Mouse (Mus musculus) hindbrain, embryonic 16.5 days (tissue): Measurements from ENCODE around the gene Kcnd3. TPM values are rescaled to one million over a fixed set of nuclear protein-coding genes. Genes with fewer than 3 reads are reported as not detected.

Experiments
- ATAC-seq: fragments of 200-750 bp; cut with Nextera tagmentation; 2 replicates; pipeline ENCODE4 v1.8.0; 2017; ENCODE audit warnings: moderate TSS enrichment, moderate library complexity
- H3K27ac ChIP-seq: fragments of 300-500 bp; sonication (generic); 2 replicates; pipeline ENCODE4 v1.5.1; 2014; ENCODE audit warnings: low read depth, mild to moderate bottlenecking, control low read depth, low read length, moderate library complexity
- H3K27me3 ChIP-seq: fragments of 300-500 bp; sonication (generic); replicated peaks from 2 replicates; pipeline ENCODE4 v1.6.1; 2014; ENCODE audit warnings: low read length; ENCODE audit not compliant: control insufficient read depth, insufficient read depth
- H3K36me3 ChIP-seq: fragments of 300-500 bp; sonication (generic); 2 replicates; pipeline ENCODE4 v1.6.1; 2014; ENCODE audit warnings: mild to moderate bottlenecking, low read length, moderate library complexity, mixed read lengths; ENCODE audit not compliant: control insufficient read depth, insufficient read depth
- H3K4me1 ChIP-seq: fragments of 300-500 bp; sonication (generic); 2 replicates; pipeline ENCODE4 v1.6.1; 2014; ENCODE audit warnings: low read depth, low read length; ENCODE audit not compliant: control insufficient read depth, insufficient read depth
- H3K4me2 ChIP-seq: fragments of 300-500 bp; sonication (generic); 2 replicates; pipeline ENCODE4 v1.6.1; 2014; ENCODE audit warnings: mild to moderate bottlenecking, low read length, control low read depth, moderate library complexity
- H3K4me3 ChIP-seq: fragments of 300-500 bp; sonication (generic); 2 replicates; pipeline ENCODE4 v1.5.1; 2014; ENCODE audit warnings: mild to moderate bottlenecking, low read length, control low read depth, moderate library complexity
- H3K9ac ChIP-seq: fragments of 300-500 bp; sonication (generic); 2 replicates; pipeline ENCODE4 v1.6.1; 2014; ENCODE audit warnings: low read depth, mild to moderate bottlenecking, control low read depth, low read length, moderate library complexity
- H3K9me3 ChIP-seq: fragments of 300-500 bp; sonication (generic); 2 replicates; pipeline ENCODE4 v1.6.1; 2014; ENCODE audit warnings: mild to moderate bottlenecking, low read length, moderate library complexity; ENCODE audit not compliant: control insufficient read depth
- WGBS: fragments of 180-500 bp; shearing (Covaris S2); extraction: QIAGEN DNeasy Blood & Tissue Kit; methylation state at CpG from one replicate; pipeline ENCODE4 v1.1.7; 2014; 5-methylcytosine and 5-hydroxymethylcytosine counted together
- polyA plus RNA-seq: library from polyadenylated mRNA; unstranded; fragments of >200 nt; fragmentation: Nextera tagmentation; extraction: Ambion mirVana; gene quantifications from 2 replicates; pipeline ENCODE4 v1.2.1, GENCODE M21; 2015

The Kcnd3 gene
- polyA plus RNA-seq, 1 experiment from 2014 or later: 9.1 TPM

DNA sequence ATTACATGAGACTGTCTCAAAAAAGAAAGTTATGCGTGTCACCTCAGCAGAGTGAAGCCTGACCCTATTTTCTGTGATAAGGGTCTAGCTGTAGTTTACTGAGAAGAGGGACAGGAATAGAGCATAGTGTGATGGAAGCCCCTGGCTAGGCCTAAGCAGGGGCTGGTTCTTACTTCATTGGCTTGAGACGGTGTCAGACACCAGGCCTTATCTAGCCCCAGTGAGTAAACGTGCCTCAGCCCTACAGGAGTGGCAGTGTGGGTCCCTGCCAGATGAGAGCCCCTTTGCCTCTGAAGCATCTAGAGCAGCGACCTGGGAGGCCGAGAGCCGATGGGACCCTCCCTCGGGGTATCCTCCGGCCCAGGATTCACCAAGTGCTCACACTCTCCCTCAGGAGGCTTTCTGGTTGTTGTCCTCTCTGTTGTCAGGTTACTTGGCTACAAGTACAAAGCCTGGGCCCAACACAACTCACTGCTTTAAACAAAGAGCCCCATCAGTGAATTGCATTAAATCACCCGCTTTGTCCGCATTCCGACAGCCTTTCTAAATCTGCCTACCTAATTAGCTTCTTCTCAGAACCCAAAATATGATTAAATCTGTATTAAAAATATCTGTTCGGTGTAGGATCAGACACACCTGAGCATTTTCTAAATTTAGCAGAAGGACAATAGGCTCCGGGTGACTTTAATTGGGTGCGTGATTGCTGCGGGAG, 53.2 kb downstream of the Kcnd3 start:
- peak overlapping the region; percentile 32 for H3K27ac ChIP-seq
- H3K4me2 ChIP-seq: no peak overlapping the region
- H3K4me1 ChIP-seq: peaks cover 11% of the 10 kb centered on the region
- H3K9me3 ChIP-seq: no peaks in the 10 kb centered on the region
- WGBS: 41% methylated on average over 15 of the region's 15 CpGs
- H3K9ac ChIP-seq: peak overlapping the region; percentile 17
- no peaks in the 10 kb centered on the region for H3K27me3 ChIP-seq
- no peaks in the 10 kb centered on the region for H3K36me3 ChIP-seq
- peak; percentile 37; the same call in 1 of the 2 replicates for ATAC-seq
- no peak overlapping the region for H3K4me3 ChIP-seq

DNA sequence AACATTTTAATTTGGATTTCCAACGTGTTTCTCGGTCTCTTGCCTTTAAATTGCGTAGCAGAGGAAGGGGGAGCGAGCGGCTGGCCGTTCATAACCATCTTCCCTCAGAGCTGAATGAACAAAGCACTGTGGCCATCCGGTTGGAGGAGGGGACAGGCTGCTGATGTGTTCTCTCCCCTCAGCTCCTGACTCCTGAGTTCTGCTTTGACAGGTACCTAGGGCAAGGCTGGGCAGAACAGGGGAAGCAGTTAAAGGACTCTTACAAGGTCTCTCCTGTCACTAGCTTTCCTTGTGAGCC, 53.7 kb downstream of the Kcnd3 start:
- no peak overlapping the region for H3K4me2 ChIP-seq
- peak overlapping the region; percentile 18; the same call in 1 of the 2 replicates for H3K9ac ChIP-seq
- no peak overlapping the region for H3K4me3 ChIP-seq
- H3K36me3 ChIP-seq: no peaks in the 10 kb centered on the region
- H3K9me3 ChIP-seq: no peaks in the 10 kb centered on the region
- WGBS: 16% methylated on average over 7 of the region's 7 CpGs
- H3K27me3 ChIP-seq: no peaks in the 10 kb centered on the region
- H3K27ac ChIP-seq: peak overlapping the region; percentile 32; the same call in 1 of the 2 replicates
- peaks cover 11% of the 10 kb centered on the region for H3K4me1 ChIP-seq
- peak; percentile 53 for ATAC-seq

DNA sequence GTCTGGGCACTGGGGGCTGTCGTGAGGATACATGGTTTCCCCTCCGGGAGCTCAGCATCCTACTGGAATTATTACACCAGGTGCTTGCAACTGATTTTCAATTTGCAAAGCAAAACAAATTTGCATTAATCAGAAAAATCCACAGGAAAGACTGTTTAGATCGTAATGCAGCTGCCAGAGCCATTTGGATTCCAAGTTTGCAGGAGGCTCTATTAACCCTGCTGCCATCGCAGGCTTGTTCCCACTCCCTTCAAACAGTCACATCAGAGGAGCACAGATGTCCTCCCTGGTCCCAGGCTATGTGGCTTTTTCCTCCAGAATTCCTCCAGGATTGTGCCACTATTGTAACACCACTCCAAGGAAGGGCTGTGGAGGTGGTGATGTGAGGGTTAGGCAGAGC, 54.5 kb downstream of the Kcnd3 start:
- Histone ChIP-seq H3K27ac (0 out of 2 replicates have a peak overlapping the region, but pooled peaks have one; percentile 31), H3K4me1 (peaks cover 11% of the 10 kb centered on the region), H3K4me2 (no peak overlapping the region), H3K9ac (no peak overlapping the region), H3K36me3 (no peaks in the 10 kb centered on the region), H3K9me3 (no peaks in the 10 kb centered on the region), H3K4me3 (no peak overlapping the region), H3K27me3 (no peaks in the 10 kb centered on the region)
- no peak for ATAC-seq
- WGBS: 37% methylated on average over 4 of the region's 4 CpGs

DNA sequence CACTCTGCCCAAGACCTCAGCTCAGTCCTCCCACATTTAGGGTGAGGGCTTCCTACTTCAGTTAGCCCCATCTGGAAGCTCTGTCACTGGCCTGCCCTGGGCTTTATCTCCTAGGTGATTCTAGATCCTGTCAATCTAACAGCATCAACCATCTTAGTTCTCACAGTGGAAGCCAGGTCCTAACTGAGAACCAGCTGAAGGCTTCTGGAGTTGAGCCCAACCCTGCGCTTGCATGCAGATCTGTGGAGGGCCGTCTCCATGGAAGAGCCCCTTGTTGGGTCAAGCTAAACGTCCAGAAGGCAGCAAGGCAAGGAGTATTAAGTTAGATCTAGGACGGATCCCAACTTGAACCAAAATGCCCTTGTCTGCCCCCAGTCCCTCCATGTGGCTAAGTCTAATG, 57.2 kb downstream of the Kcnd3 start:
- no peaks in the 10 kb centered on the region for H3K36me3 ChIP-seq
- H3K27ac ChIP-seq: no peak overlapping the region
- H3K4me1 ChIP-seq: peaks cover 11% of the 10 kb centered on the region
- H3K9ac ChIP-seq: no peak overlapping the region
- H3K4me3 ChIP-seq: no peak overlapping the region
- no peak for ATAC-seq
- WGBS: 71% methylated on average over 4 of the region's 4 CpGs
- no peak overlapping the region for H3K4me2 ChIP-seq
- no peaks in the 10 kb centered on the region for H3K9me3 ChIP-seq
- H3K27me3 ChIP-seq: no peaks in the 10 kb centered on the region

DNA sequence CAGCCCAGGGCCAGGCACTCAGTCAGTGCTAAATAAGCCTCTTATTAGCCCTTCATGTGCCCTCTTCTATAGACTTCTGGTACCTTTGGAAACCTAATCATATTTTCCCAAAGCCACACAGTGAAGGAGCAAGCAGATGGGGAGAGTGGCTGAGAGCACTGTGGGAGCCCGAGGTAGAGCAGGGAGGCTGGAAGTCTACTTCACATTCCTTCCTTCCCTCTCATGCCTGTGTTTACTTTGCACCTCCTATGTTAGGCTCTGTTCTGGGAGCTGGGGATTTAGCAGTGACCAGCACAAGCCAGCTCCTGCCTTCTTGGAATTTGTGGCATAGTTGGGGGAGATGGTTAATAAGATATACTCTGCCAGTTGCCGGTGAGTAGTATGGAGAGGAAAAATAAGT, 59.7 kb downstream of the Kcnd3 start:
- Histone ChIP-seq H3K36me3 (no peaks in the 10 kb centered on the region), H3K9ac (no peak overlapping the region), H3K4me2 (no peak overlapping the region), H3K9me3 (no peaks in the 10 kb centered on the region), H3K4me3 (no peak overlapping the region), H3K27me3 (no peaks in the 10 kb centered on the region), H3K4me1 (no peaks in the 10 kb centered on the region; the same call in none of the 2 replicates), H3K27ac (no peak overlapping the region)
- no peak for ATAC-seq
- 59% methylated on average over 2 of the region's 2 CpGs for WGBS

DNA sequence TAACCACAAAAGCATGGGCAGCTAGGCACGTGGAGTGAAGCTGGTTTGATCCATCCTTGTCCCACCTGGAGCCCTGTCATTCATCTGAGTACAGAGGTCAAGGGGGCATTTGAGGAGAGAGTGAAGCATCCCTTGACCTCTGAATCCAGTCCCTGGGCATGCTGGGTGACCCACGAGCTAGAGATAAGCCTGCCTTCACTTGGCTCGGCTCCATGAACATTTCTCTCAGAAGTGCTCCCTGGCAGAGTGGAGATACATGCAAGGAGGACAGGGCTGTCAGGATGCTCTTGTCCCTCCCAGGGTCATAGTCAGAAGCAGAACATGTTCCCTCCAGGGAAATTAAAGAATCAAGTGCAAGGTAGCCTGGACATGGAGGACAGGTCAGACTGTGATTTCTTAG, 62.1 kb downstream of the Kcnd3 start:
- no peaks in the 10 kb centered on the region for H3K27me3 ChIP-seq
- no peak overlapping the region for H3K9ac ChIP-seq
- 77% methylated on average over 3 of the region's 3 CpGs for WGBS
- ATAC-seq: no peak
- no peak overlapping the region for H3K4me3 ChIP-seq
- H3K9me3 ChIP-seq: no peaks in the 10 kb centered on the region
- H3K4me1 ChIP-seq: no peaks in the 10 kb centered on the region
- no peak overlapping the region for H3K4me2 ChIP-seq
- no peak overlapping the region for H3K27ac ChIP-seq
- no peaks in the 10 kb centered on the region for H3K36me3 ChIP-seq

DNA sequence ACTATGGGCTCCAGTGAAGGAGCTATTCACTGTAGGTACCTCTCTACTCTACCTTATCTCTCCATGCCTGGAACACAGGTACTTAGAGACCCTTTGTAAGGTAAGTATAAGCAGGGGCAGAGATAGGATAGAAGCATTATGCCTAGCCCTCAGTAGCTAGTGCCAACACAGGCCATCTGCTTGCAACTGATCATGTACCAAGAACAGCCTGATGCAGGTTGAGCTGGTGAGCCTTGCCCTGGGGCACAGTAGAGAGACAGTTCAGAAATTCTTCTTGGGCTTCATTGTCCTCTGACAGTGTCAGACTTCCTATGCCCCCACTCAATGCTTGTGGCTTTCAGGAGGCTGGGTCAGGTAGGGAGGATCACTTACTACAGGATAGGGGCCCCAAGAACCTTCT, 62.9 kb downstream of the Kcnd3 start:
- no peaks in the 10 kb centered on the region for H3K36me3 ChIP-seq
- no peaks in the 10 kb centered on the region for H3K27me3 ChIP-seq
- no peak overlapping the region for H3K27ac ChIP-seq
- H3K4me1 ChIP-seq: no peaks in the 10 kb centered on the region
- H3K9ac ChIP-seq: no peak overlapping the region
- ATAC-seq: no peak
- no peak overlapping the region for H3K4me3 ChIP-seq
- no peaks in the 10 kb centered on the region for H3K9me3 ChIP-seq
- H3K4me2 ChIP-seq: no peak overlapping the region

DNA sequence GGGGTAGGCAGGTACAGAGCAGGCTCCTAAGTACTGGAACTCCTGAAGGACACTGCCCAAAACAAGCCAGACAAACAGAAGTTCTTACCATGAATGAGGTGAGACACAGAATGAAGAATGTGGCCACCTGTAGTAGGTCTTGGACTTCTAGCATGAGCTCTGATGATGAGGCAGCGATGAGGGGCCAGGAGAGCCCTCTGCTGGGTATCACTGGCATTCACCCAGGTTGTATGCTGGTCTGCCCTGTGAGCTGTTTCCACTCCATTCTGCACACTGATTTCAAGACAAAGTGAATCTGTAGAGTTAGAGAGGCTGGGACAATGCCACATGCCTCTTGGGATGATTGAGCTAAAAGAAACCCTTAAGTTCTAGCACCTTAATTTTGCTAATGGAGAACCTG, 63.5 kb downstream of the Kcnd3 start:
- WGBS: 62% methylated on average over 1 of the region's 1 CpGs

DNA sequence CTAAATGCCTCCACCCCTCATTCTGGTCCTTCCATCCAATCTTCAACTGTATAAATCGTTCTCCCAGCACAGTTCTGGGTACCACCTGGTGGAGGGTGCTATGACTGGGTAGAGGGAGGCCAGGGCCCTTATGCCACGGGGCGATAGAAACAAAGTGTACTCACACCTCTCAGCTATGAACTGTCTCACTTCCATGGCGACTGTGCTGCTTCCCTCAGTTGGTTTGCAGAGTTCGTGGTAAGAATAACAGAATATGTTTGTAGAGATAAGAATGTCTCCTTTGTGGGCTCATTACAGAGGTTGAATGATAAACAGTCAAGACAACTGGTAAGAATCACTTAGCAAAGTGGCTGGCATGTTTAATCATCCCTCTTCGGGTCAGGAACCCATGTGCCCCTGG, 68.3 kb downstream of the Kcnd3 start:
- Histone ChIP-seq H3K9ac (no peak overlapping the region), H3K36me3 (no peaks in the 10 kb centered on the region), H3K4me2 (no peak overlapping the region), H3K9me3 (no peaks in the 10 kb centered on the region), H3K4me3 (no peak overlapping the region), H3K27ac (no peak overlapping the region), H3K4me1 (peaks cover 7% of the 10 kb centered on the region), H3K27me3 (no peaks in the 10 kb centered on the region)
- ATAC-seq: no peak
- 86% methylated on average over 6 of the region's 6 CpGs for WGBS

More for the DNA sequence above, 63.5 kb downstream of the Kcnd3 start:
- no peaks in the 10 kb centered on the region for H3K9me3 ChIP-seq
- no peak overlapping the region for H3K27ac ChIP-seq
- no peak overlapping the region for H3K9ac ChIP-seq
- no peak overlapping the region for H3K4me3 ChIP-seq
- H3K4me2 ChIP-seq: no peak overlapping the region
- no peaks in the 10 kb centered on the region for H3K27me3 ChIP-seq
- H3K36me3 ChIP-seq: no peaks in the 10 kb centered on the region
- no peak for ATAC-seq
- no peaks in the 10 kb centered on the region for H3K4me1 ChIP-seq
